Mouse (Mus musculus): ENCODE results near the gene Suclg2. TPM values are rescaled to one million over a fixed set of nuclear protein-coding genes. Genes with fewer than 3 reads are reported as not detected.

The Suclg2 gene
- polyA plus RNA-seq, 1 experiment from 2014 or later: 67.6 TPM

- no peaks in the 10 kb centered on the region for H3K9me3 ChIP-seq (ENCODE audit: control insufficient read depth, low read length)
- DNase-seq (ENCODE audit: low spot score) (no peak), ATAC-seq (ENCODE audit: low FRiP score, low TSS enrichment) (no peak)
- H3K4me1 ChIP-seq (replicated peaks; ENCODE audit: control insufficient read depth, insufficient read depth): no peaks in the 10 kb centered on the region
- H3K4me2 ChIP-seq (replicated peaks; ENCODE audit: low read depth): no peak overlapping the region
- TF ChIP-seq CTCF (IDR thresholded peaks at IDR 0.05; ENCODE audit: low read depth) (no peak), EP300 (optimal IDR thresholded peaks at IDR 0.05) (no peak)
- H3K36me3 ChIP-seq (ENCODE audit: control insufficient read depth, insufficient read depth, low read length): no peaks in the 10 kb centered on the region
- H3K27ac ChIP-seq (replicated peaks): no peak overlapping the region
- H3K9ac ChIP-seq (ENCODE audit: low read length): no peak overlapping the region
- 78% methylated on average over 5 of the region's 5 CpGs for WGBS
- no peak overlapping the region for H3K4me3 ChIP-seq (ENCODE audit: low read depth, low read length)
- no peaks in the 10 kb centered on the region for H3K27me3 ChIP-seq (ENCODE audit: control insufficient read depth, insufficient read depth, low read length)
These were observed 10.8 kb upstream of the Suclg2 start for GRCm38 (mm10) chr6:95729399-95729798.

- ATAC-seq (ENCODE audit: low FRiP score, low TSS enrichment) (no peak), DNase-seq (ENCODE audit: low spot score) (no peak)
- Histone ChIP-seq H3K27ac (replicated peaks) (no peak overlapping the region), H3K9ac (ENCODE audit: low read length) (no peak overlapping the region), H3K9me3 (ENCODE audit: control insufficient read depth, low read length) (no peaks in the 10 kb centered on the region), H3K4me1 (replicated peaks; ENCODE audit: control insufficient read depth, insufficient read depth) (no peaks in the 10 kb centered on the region), H3K36me3 (ENCODE audit: control insufficient read depth, insufficient read depth, low read length) (no peaks in the 10 kb centered on the region), H3K4me2 (replicated peaks; ENCODE audit: low read depth) (no peak overlapping the region), H3K4me3 (ENCODE audit: low read depth, low read length) (no peak overlapping the region), H3K27me3 (ENCODE audit: control insufficient read depth, insufficient read depth, low read length) (no peaks in the 10 kb centered on the region)
- WGBS: 40% methylated on average over 6 of the region's 6 CpGs
- no peak for TF ChIP-seq CTCF (IDR thresholded peaks at IDR 0.05; ENCODE audit: low read depth)
- no peak for TF ChIP-seq EP300 (optimal IDR thresholded peaks at IDR 0.05)
These were observed 6.7 kb upstream of the Suclg2 start for GRCm38 (mm10) chr6:95725281-95725680.

DNA sequence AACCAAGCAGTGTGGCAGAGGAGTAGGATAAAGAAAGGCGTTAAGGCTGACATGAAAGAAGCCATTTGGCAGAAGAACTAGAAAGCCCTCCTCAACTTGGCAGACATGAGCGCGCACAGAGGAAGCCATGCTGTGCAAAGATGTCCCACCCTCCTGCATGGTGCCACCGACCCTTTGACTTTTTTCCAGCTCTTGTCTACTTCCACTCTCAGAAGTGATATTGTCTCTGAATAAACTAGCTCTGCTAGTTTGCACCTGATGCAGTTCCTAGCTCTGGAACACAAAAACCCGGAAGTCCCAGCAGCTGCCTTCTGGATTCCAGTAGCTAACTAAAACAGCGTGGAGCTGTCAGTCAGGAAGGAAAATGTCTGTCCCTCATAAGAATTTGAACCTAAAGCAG is 4.8 kb upstream of the Suclg2 start:
- Histone ChIP-seq H3K27me3 (ENCODE audit: control insufficient read depth, insufficient read depth, low read length) (no peaks in the 10 kb centered on the region), H3K4me2 (replicated peaks; ENCODE audit: low read depth) (no peak overlapping the region), H3K9ac (ENCODE audit: low read length) (no peak overlapping the region), H3K27ac (replicated peaks) (no peak overlapping the region), H3K9me3 (ENCODE audit: control insufficient read depth, low read length) (no peaks in the 10 kb centered on the region), H3K4me3 (ENCODE audit: low read depth, low read length) (no peak overlapping the region), H3K4me1 (replicated peaks; ENCODE audit: control insufficient read depth, insufficient read depth) (peaks cover 2% of the 10 kb centered on the region; the same call in 1 of the 2 replicates), H3K36me3 (ENCODE audit: control insufficient read depth, insufficient read depth, low read length) (no peaks in the 10 kb centered on the region)
- TF ChIP-seq CTCF (IDR thresholded peaks at IDR 0.05; ENCODE audit: low read depth) (no peak), EP300 (optimal IDR thresholded peaks at IDR 0.05) (no peak)
- ATAC-seq (ENCODE audit: low FRiP score, low TSS enrichment): no peak
- DNase-seq (ENCODE audit: low spot score): no peak
- 75% methylated on average over 6 of the region's 6 CpGs for WGBS

DNA sequence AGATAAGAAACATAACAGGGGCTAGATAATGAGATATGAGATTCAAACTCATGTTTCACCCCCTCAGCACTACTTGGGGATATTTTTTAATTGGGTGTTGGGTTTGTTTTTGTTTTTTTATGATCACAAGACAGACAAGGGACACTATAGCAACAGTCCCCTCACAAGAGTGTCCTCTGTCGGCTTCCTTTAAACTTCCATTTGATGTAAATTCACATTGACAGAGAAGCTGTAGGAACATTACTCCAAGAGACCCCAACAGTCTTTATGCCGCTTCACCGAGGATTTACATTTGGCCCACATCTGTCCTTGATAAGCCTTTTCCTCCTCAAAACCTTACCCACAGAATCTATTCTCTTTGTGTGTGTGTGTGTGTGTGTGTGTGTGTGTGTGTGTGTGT is 1.2 kb upstream of the Suclg2 start:
- H3K4me1 ChIP-seq (replicated peaks; ENCODE audit: control insufficient read depth, insufficient read depth): peaks cover 2% of the 10 kb centered on the region; the same call in 1 of the 2 replicates
- 87% methylated on average over 3 of the region's 3 CpGs for WGBS
- no peak overlapping the region for H3K4me3 ChIP-seq (ENCODE audit: low read depth, low read length)
- H3K27ac ChIP-seq (replicated peaks): no peak overlapping the region
- no peak overlapping the region for H3K9ac ChIP-seq (ENCODE audit: low read length)
- H3K27me3 ChIP-seq (ENCODE audit: control insufficient read depth, insufficient read depth, low read length): no peaks in the 10 kb centered on the region
- no peaks in the 10 kb centered on the region for H3K36me3 ChIP-seq (ENCODE audit: control insufficient read depth, insufficient read depth, low read length)
- DNase-seq (ENCODE audit: low spot score) (no peak), ATAC-seq (ENCODE audit: low FRiP score, low TSS enrichment) (no peak)
- TF ChIP-seq CTCF (IDR thresholded peaks at IDR 0.05; ENCODE audit: low read depth) (no peak), EP300 (optimal IDR thresholded peaks at IDR 0.05) (no peak)
- H3K4me2 ChIP-seq (replicated peaks; ENCODE audit: low read depth): no peak overlapping the region
- no peaks in the 10 kb centered on the region for H3K9me3 ChIP-seq (ENCODE audit: control insufficient read depth, low read length)

GRCm38 (mm10) chr6:95718969-95719333 is 351 bp upstream of the Suclg2 start:
- 0% methylated on average over 1 of the region's 1 CpGs for WGBS
- peak overlapping the region; percentile 86 for H3K4me3 ChIP-seq (ENCODE audit: low read depth, low read length)
- no peaks in the 10 kb centered on the region for H3K27me3 ChIP-seq (ENCODE audit: control insufficient read depth, insufficient read depth, low read length)
- H3K4me1 ChIP-seq (replicated peaks; ENCODE audit: control insufficient read depth, insufficient read depth): peaks cover 2% of the 10 kb centered on the region; the same call in 1 of the 2 replicates
- H3K9me3 ChIP-seq (ENCODE audit: control insufficient read depth, low read length): no peaks in the 10 kb centered on the region
- DNase-seq (ENCODE audit: low spot score) (no peak), ATAC-seq (ENCODE audit: low FRiP score, low TSS enrichment) (peak; percentile 40; the same call in 1 of the 2 replicates)
- H3K36me3 ChIP-seq (ENCODE audit: control insufficient read depth, insufficient read depth, low read length): no peaks in the 10 kb centered on the region
- peak overlapping the region; percentile 84 for H3K4me2 ChIP-seq (replicated peaks; ENCODE audit: low read depth)
- H3K9ac ChIP-seq (ENCODE audit: low read length): no peak overlapping the region; the same call in 1 of the 2 replicates
- H3K27ac ChIP-seq (replicated peaks): no peak overlapping the region
- TF ChIP-seq CTCF (IDR thresholded peaks at IDR 0.05; ENCODE audit: low read depth) (no peak), EP300 (optimal IDR thresholded peaks at IDR 0.05) (no peak)

DNA sequence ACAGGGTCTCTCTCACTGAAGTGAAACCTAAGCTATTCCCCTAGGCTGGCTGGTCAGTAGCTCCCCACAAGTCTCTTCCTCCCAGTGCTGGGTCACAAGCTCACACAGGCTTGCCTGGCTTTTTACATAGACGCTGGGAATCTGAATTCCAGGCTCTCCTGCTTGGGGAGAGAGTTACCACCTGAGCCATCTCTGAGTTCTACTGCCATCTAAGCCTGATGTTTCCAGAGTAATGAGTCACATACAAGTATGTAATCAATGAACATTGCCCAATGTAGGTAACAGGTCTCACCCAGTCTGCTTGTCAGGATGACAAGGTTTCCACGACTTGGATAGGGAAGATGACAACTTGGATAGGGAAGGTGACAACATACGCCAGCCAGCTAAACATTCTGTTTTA is 1.5 kb downstream of the Suclg2 start:
- DNase-seq (ENCODE audit: low spot score): no peak
- Histone ChIP-seq H3K27me3 (ENCODE audit: control insufficient read depth, insufficient read depth, low read length) (no peaks in the 10 kb centered on the region), H3K27ac (replicated peaks) (no peak overlapping the region), H3K36me3 (ENCODE audit: control insufficient read depth, insufficient read depth, low read length) (no peaks in the 10 kb centered on the region), H3K4me1 (replicated peaks; ENCODE audit: control insufficient read depth, insufficient read depth) (peaks cover 2% of the 10 kb centered on the region; the same call in 1 of the 2 replicates), H3K4me3 (ENCODE audit: low read depth, low read length) (no peak overlapping the region), H3K9ac (ENCODE audit: low read length) (no peak overlapping the region), H3K4me2 (replicated peaks; ENCODE audit: low read depth) (no peak overlapping the region), H3K9me3 (ENCODE audit: control insufficient read depth, low read length) (no peaks in the 10 kb centered on the region)
- 60% methylated on average over 3 of the region's 3 CpGs for WGBS
- peak; percentile 53 for ATAC-seq (ENCODE audit: low FRiP score, low TSS enrichment)
- TF ChIP-seq CTCF (IDR thresholded peaks at IDR 0.05; ENCODE audit: low read depth) (no peak), EP300 (optimal IDR thresholded peaks at IDR 0.05) (no peak)
